In the genomic region with DNA sequence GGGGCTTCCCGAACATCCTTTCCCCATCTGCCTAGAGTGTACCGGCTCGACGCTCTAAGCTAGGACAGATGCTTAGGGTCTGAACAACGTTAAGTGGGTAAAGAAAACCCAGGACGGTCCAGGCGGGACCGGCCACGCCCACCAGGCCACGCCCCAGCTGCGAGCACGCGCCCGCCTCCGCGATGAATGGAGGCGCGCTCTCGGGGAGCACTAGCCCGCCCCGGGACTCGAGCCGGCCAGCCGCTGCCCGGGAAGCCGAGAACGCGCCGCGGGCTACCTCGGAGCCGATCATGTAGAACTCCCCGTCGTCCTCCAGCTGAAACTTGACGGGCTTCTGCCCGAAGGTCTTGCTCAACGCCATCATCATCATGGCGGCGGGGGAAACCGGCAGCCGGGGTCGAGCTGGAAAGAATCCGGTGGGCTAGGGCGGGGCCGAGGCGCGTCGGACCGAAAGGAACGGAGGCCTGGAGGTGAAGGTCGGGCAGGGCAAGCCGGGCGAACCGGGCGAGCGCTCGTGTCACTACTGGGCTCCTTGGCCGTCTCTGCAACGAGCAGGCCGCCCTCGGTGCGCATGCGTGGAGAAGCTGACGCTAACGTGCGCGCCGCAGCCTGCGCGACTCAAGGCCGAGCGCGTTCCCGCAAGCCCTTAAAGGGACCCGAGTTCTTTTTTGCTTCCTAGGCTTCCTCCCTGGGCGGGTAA, we compare ENCODE assay signal across 8 mouse cellular contexts. TPM values are rescaled to one million over a fixed set of nuclear protein-coding genes. Genes with fewer than 3 reads are reported as not detected.
A peak's percentile ranks its signal among the peaks of the same experiment; 100 is the strongest.
DNase-seq lines count a peak whose midpoint lies in the region; ATAC-seq and TF ChIP-seq lines count a peak whose summit lies in the region.

Gene Smarcb1 (minus strand): TSS at position 592 of the 700 bp plus-strand sequence.

- H3K9me3 ChIP-seq in forebrain, embryonic 11.5 days (ENCODE audit: control insufficient read depth, low read length): no peaks in the 10 kb centered on the region
- H3K9me3 ChIP-seq in heart, embryonic 16.5 days (replicated peaks; ENCODE audit: control insufficient read depth, low read length): no peaks in the 10 kb centered on the region
- no peaks in the 10 kb centered on the region for H3K9me3 ChIP-seq in liver, embryonic 16.5 days (replicated peaks; ENCODE audit: control insufficient read depth, low read length)
- no peaks in the 10 kb centered on the region for H3K9me3 ChIP-seq in neural tube, embryonic 13.5 days

- peak within 1 kb of the TSS; percentile 92 for H3K27ac ChIP-seq in forebrain, embryonic 11.5 days (ENCODE audit: low read depth, low read length)
- peak within 1 kb of the TSS; percentile 94 for H3K27ac ChIP-seq in heart, embryonic 16.5 days (ENCODE audit: low read length)
- H3K27ac ChIP-seq in liver, embryonic 16.5 days (ENCODE audit: low read length): peak within 1 kb of the TSS; percentile 93
- peak within 1 kb of the TSS; percentile 99 for H3K27ac ChIP-seq in neural tube, embryonic 13.5 days (replicated peaks)
- H3K27ac ChIP-seq in testis, adult 2 months (ENCODE audit: control insufficient read depth, insufficient read depth, low read depth, low read length): peak within 1 kb of the TSS; percentile 99

- peak within 1 kb of the TSS; percentile 78 for H3K4me3 ChIP-seq in forebrain, embryonic 11.5 days (ENCODE audit: low read depth, low read length)
- peak within 1 kb of the TSS; percentile 94 for H3K4me3 ChIP-seq in heart, embryonic 16.5 days (ENCODE audit: low read length)
- peak within 1 kb of the TSS; percentile 95 for H3K4me3 ChIP-seq in liver, embryonic 16.5 days (ENCODE audit: low read depth, low read length)
- peak within 1 kb of the TSS; percentile 89 for H3K4me3 ChIP-seq in neural tube, embryonic 13.5 days
- H3K4me3 ChIP-seq in testis, adult 2 months (ENCODE audit: control insufficient read depth, low read depth, low read length): peak within 1 kb of the TSS; percentile 100

- ATAC-seq in forebrain, embryonic 11.5 days (replicated peaks; ENCODE audit: low FRiP score): peak; percentile 90
- ATAC-seq in heart, embryonic 16.5 days (replicated peaks; ENCODE audit: extremely low read depth, insufficient read depth, low FRiP score): peak; percentile 95
- peak; percentile 94 for ATAC-seq in liver, embryonic 16.5 days (ENCODE audit: low read depth)
- ATAC-seq in neural tube, embryonic 13.5 days (ENCODE audit: low read depth): peak; percentile 92

- DNase-seq in CD8-positive naive resting alpha-beta T cell, adult 2 months (ENCODE audit: low read depth in 2 of 2, low spot score in 2 of 2): peak; percentile 88 to 93
- peak; percentile 92 for DNase-seq in c-Kit-positive CD71-positive TER-119-negative erythroid progenitor cells, embryonic 14.5 days (ENCODE audit: low read depth)
- peak; percentile 95 for DNase-seq in forebrain, embryonic 11.5 days (ENCODE audit: low spot score)
- peak; percentile 97 to 98 for DNase-seq in kidney, postnatal 4 days

- H3K4me1 ChIP-seq in forebrain, embryonic 11.5 days (replicated peaks; ENCODE audit: control insufficient read depth, insufficient read depth, low read length): peaks cover 3% of the 10 kb centered on the region; the same call in 1 of the 2 replicates
- peaks cover 16% of the 10 kb centered on the region for H3K4me1 ChIP-seq in heart, embryonic 16.5 days (ENCODE audit: control insufficient read depth, insufficient read depth, low read length)
- H3K4me1 ChIP-seq in liver, embryonic 16.5 days (ENCODE audit: control insufficient read depth, low read depth, low read length): peaks cover 26% of the 10 kb centered on the region
- H3K4me1 ChIP-seq in neural tube, embryonic 13.5 days (replicated peaks): peaks cover 56% of the 10 kb centered on the region
- H3K4me1 ChIP-seq in testis, adult 2 months (ENCODE audit: control insufficient read depth, insufficient read depth, low read length): peaks cover 11% of the 10 kb centered on the region

- no peaks in the 10 kb centered on the region for H3K27me3 ChIP-seq in forebrain, embryonic 11.5 days (ENCODE audit: control insufficient read depth, insufficient read depth, low read length)
- H3K27me3 ChIP-seq in heart, embryonic 16.5 days (ENCODE audit: control insufficient read depth, insufficient read depth, low read length): no peaks in the 10 kb centered on the region
- no peaks in the 10 kb centered on the region for H3K27me3 ChIP-seq in liver, embryonic 16.5 days (ENCODE audit: control insufficient read depth, insufficient read depth, low read depth, low read length)
- no peaks in the 10 kb centered on the region for H3K27me3 ChIP-seq in neural tube, embryonic 13.5 days
- H3K27me3 ChIP-seq in testis, adult 2 months (ENCODE audit: control insufficient read depth, insufficient read depth, low read length): no peaks in the 10 kb centered on the region

- WGBS in forebrain, embryonic 11.5 days: under 1% methylated on average over 76 of the region's 76 CpGs
- WGBS in heart, embryonic 16.5 days: under 1% methylated on average over 76 of the region's 76 CpGs
- WGBS in liver, embryonic 16.5 days (ENCODE audit: insufficient replicate concordance): under 1% methylated on average over 76 of the region's 76 CpGs
- WGBS in neural tube, embryonic 13.5 days: under 1% methylated on average over 76 of the region's 76 CpGs

- H3K4me2 ChIP-seq in forebrain, embryonic 11.5 days (ENCODE audit: low read depth, low read length, severe bottlenecking): peak within 1 kb of the TSS; percentile 77
- H3K4me2 ChIP-seq in heart, embryonic 16.5 days (ENCODE audit: low read depth, low read length): peak within 1 kb of the TSS; percentile 93
- H3K4me2 ChIP-seq in liver, embryonic 16.5 days (ENCODE audit: low read depth, low read length): peak within 1 kb of the TSS; percentile 95
- H3K4me2 ChIP-seq in neural tube, embryonic 13.5 days: peak within 1 kb of the TSS; percentile 89

- peak; percentile 77; the same call in 1 of the 2 replicates for TF ChIP-seq POLR2A in testis, adult 2 months (IDR thresholded peaks at IDR 0.05; ENCODE audit: control insufficient read depth, low read depth, low read length)

- no peak for TF ChIP-seq CTCF in testis, adult 2 months (IDR thresholded peaks at IDR 0.05; ENCODE audit: control insufficient read depth, insufficient read depth, insufficient replicate concordance, low read depth, low read length)

- H3K9ac ChIP-seq in forebrain, embryonic 11.5 days (ENCODE audit: low read length): peak within 1 kb of the TSS; percentile 96
- peak within 1 kb of the TSS; percentile 94 for H3K9ac ChIP-seq in heart, embryonic 16.5 days (ENCODE audit: low read length)
- H3K9ac ChIP-seq in liver, embryonic 16.5 days (ENCODE audit: low read depth, low read length): peak within 1 kb of the TSS; percentile 92
- H3K9ac ChIP-seq in neural tube, embryonic 13.5 days: peak within 1 kb of the TSS; percentile 98

- no peaks in the 10 kb centered on the region; the same call in 1 of the 2 replicates for H3K36me3 ChIP-seq in forebrain, embryonic 11.5 days (ENCODE audit: control insufficient read depth, insufficient read depth, low read length)
- H3K36me3 ChIP-seq in heart, embryonic 16.5 days (ENCODE audit: control insufficient read depth, insufficient read depth): no peaks in the 10 kb centered on the region; the same call in 1 of the 2 replicates
- H3K36me3 ChIP-seq in liver, embryonic 16.5 days (ENCODE audit: control insufficient read depth, insufficient read depth): no peaks in the 10 kb centered on the region
- H3K36me3 ChIP-seq in neural tube, embryonic 13.5 days: peaks cover 24% of the 10 kb centered on the region
- H3K36me3 ChIP-seq in testis, adult 2 months (ENCODE audit: control insufficient read depth, insufficient read depth, low read length): no peaks in the 10 kb centered on the region; the same call in 1 of the 2 replicates

RNA-seq across cellular contexts. Expression of gene Smarcb1, which starts in this region (rescaled TPM):
- polyA plus RNA-seq in forebrain, embryonic 11.5 days (2014; fragmentation: Nextera tagmentation; extraction: Ambion mirVana): 295 TPM in 2 replicates
- polyA plus RNA-seq in heart, embryonic 16.5 days (2015; fragmentation: Nextera tagmentation; extraction: Ambion mirVana): 112 and 114 TPM in 2 replicates
- polyA plus RNA-seq in liver, embryonic 16.5 days (2015; fragmentation: Nextera tagmentation; extraction: Ambion mirVana): 55.9 and 56.8 TPM in 2 replicates
- polyA plus RNA-seq in neural tube, embryonic 13.5 days (2015; fragmentation: Nextera tagmentation; extraction: Ambion mirVana): 279 and 287 TPM in 2 replicates
- 41.7 and 43.9 TPM in 2 replicates for polyA plus RNA-seq in testis, adult 2 months (2012; rRNA removed)

Comparison
In these comparisons a context has a peak if more than half of its experiments do, and no peak if none do; other contexts are left out.
1. Peak in every context shown above with its lines: DNase-seq, ATAC-seq, H3K4me3 ChIP-seq and H3K27ac ChIP-seq.